Mouse (Mus musculus) thymus, adult 2 months (tissue): ENCODE data around the gene Olfr641. TPM values are rescaled to one million over a fixed set of nuclear protein-coding genes. Genes with fewer than 3 reads are reported as not detected.

Source experiments
- DNase-seq: peaks from one replicate; pipeline ENCODE4 v3.0.0; 2021
- H3K27ac ChIP-seq: fragments of 200-500 bp; 2 replicates; pipeline ENCODE4 v1.5.1; 2012; ENCODE audit warnings: low read length, control low read depth; ENCODE audit not compliant: control insufficient read depth, insufficient read depth
- H3K27me3 ChIP-seq: fragments of 200-500 bp; 2 replicates; pipeline ENCODE4 v1.6.1; 2012; ENCODE audit warnings: mild to moderate bottlenecking, low read length, moderate library complexity, mixed read lengths; ENCODE audit not compliant: control insufficient read depth, insufficient read depth
- H3K36me3 ChIP-seq: fragments of 200-500 bp; 2 replicates; pipeline ENCODE4 v1.6.1; 2012; ENCODE audit warnings: mild to moderate bottlenecking, low read length, moderate library complexity; ENCODE audit not compliant: control insufficient read depth, insufficient read depth
- H3K4me1 ChIP-seq: fragments of 200-500 bp; replicated peaks from 2 replicates; pipeline ENCODE4 v1.6.1; 2012; ENCODE audit warnings: low read length; ENCODE audit not compliant: control insufficient read depth, insufficient read depth
- H3K4me3 ChIP-seq: fragments of 200-500 bp; 2 replicates; pipeline ENCODE4 v1.5.1; 2012; ENCODE audit warnings: mild to moderate bottlenecking, low read length, control low read depth, moderate library complexity; ENCODE audit not compliant: control insufficient read depth, insufficient read depth
- CTCF ChIP-seq: fragments of 200-500 bp; IDR thresholded peaks from 2 replicates; pipeline ENCODE4 v1.5.1; 2012; ENCODE audit warnings: mild to moderate bottlenecking, control low read depth, low read length, moderate library complexity, borderline replicate concordance; ENCODE audit not compliant: control insufficient read depth, poor library complexity, insufficient read depth; ENCODE audit errors: extremely low read depth
- POLR2A ChIP-seq: fragments of 200-500 bp; IDR thresholded peaks from 2 replicates; pipeline ENCODE4 v1.6.1; 2012; ENCODE audit warnings: mild to moderate bottlenecking, low read length, control low read depth, moderate library complexity; ENCODE audit not compliant: control insufficient read depth, poor library complexity, insufficient read depth; ENCODE audit errors: extremely low read depth
- WGBS: fragments of 180-500 bp; shearing (Covaris S2); methylation state at CpG from one replicate; pipeline ENCODE4 v1.1.7; 2018; 5-methylcytosine and 5-hydroxymethylcytosine counted together
- polyA plus RNA-seq: library from polyadenylated mRNA; depleted of rRNA; stranded (reverse); fragments of >200 nt; gene quantifications from 2 replicates; pipeline ENCODE4 v1.2.3, GENCODE M21; 2012; rRNA removed

Olfr641 gene
- polyA plus RNA-seq: not detected in 2 replicates

DNA sequence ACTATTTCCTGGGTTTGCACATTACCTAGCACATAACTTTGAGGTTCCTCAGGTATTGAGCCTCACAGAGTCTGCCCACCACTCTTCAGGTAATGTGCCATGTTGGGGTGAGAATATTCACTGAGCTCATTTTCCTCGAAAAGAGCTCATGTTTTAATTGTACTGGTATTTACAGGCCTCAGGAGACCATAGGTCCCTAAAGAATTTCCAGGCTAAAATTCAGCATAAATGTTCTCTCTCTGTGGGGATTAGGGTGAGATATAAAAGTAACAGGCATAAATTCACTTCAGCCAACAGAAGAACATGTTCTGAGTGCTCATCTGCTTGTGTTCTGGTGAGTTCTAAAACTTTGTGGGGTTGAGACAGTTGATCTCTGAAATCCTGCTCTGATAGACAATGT, at the start of gene Olfr641:
Gene Olfr641 (plus strand): TSS at position 301 of the 400 bp plus-strand sequence.
- no peaks in the 10 kb centered on the region for H3K36me3 ChIP-seq
- TF ChIP-seq POLR2A: no peak
- TF ChIP-seq CTCF: no peak
- H3K4me1 ChIP-seq: no peaks in the 10 kb centered on the region
- no peak within 1 kb of the TSS for H3K4me3 ChIP-seq
- no peaks in the 10 kb centered on the region for H3K27me3 ChIP-seq
- WGBS: 89% methylated on average over 1 of the region's 1 CpGs
- H3K27ac ChIP-seq: no peak within 1 kb of the TSS
- DNase-seq: no peak

DNA sequence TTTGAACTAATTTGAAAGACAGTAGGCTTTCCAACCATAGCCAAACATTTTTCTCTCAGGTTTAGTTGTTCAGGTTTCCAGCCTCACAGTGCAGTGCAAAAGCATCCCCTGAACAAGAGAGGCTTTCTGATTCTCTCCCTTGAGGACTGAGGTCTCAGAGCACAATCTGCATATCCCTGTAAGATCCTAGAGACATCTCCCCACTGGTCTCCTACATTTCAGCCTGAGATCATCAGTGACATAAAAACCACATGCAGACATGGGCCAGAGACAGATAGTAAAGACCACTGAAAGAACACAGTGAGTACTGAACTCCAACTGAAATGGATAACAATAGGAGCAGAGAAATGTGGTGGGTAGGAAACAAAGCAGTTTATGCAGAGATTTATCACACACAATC, 36.8 kb upstream of the Olfr641 start, which contains the start of gene Olfr638:
Gene Olfr638 (plus strand): TSS at position 301 of the 400 bp plus-strand sequence.
- H3K4me3 ChIP-seq: no peak within 1 kb of the TSS
- no peak for DNase-seq
- no peak within 1 kb of the TSS for H3K27ac ChIP-seq
- H3K27me3 ChIP-seq: no peaks in the 10 kb centered on the region
- TF ChIP-seq CTCF: no peak
- no peak for TF ChIP-seq POLR2A
- no peaks in the 10 kb centered on the region for H3K4me1 ChIP-seq
- H3K36me3 ChIP-seq: no peaks in the 10 kb centered on the region

DNA sequence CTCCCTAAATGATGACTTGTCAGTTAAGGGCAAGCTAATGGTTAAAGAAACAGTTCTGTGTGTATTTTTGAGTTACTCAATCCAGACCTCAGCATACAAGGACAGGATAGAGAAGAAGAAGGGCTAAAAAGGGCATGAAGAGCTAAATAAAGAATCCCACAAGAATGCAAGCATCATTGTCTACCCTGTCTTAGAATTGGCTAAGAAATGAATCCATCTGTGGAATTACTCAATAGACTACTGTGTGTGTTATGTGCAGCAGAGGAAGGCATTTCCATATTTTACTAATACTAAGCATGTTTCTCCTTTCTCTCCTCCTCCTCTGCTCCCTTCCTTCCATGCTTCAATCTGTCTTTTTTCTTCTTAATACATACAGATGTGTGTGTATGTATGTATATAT, 36.1 kb upstream of the Olfr641 start:
- Histone ChIP-seq H3K27ac (no peak overlapping the region), H3K4me1 (no peaks in the 10 kb centered on the region), H3K36me3 (no peaks in the 10 kb centered on the region), H3K4me3 (no peak overlapping the region), H3K27me3 (no peaks in the 10 kb centered on the region)
- DNase-seq: no peak
- no peak for TF ChIP-seq CTCF
- TF ChIP-seq POLR2A: no peak

- Histone ChIP-seq H3K27ac (no peak within 1 kb of the TSS), H3K4me3 (no peak within 1 kb of the TSS), H3K4me1 (no peaks in the 10 kb centered on the region), H3K27me3 (no peaks in the 10 kb centered on the region), H3K36me3 (no peaks in the 10 kb centered on the region)
- DNase-seq: no peak
- TF ChIP-seq POLR2A (no peak), CTCF (no peak)
Measured at GRCm38 (mm10) chr7:104017203-104017602, 18.0 kb upstream of the Olfr641 start, which contains the start of gene Olfr639. Olfr639 (minus strand) TSS chr7:104017303.

GRCm38 (mm10) chr7:104018953-104019352, 16.3 kb upstream of the Olfr641 start:
- Histone ChIP-seq H3K27ac (no peak overlapping the region), H3K4me3 (no peak overlapping the region), H3K4me1 (no peaks in the 10 kb centered on the region), H3K36me3 (no peaks in the 10 kb centered on the region), H3K27me3 (no peaks in the 10 kb centered on the region)
- DNase-seq: no peak
- WGBS: 97% methylated on average over 1 of the region's 1 CpGs
- TF ChIP-seq POLR2A (no peak), CTCF (no peak)

- no peak overlapping the region for H3K27ac ChIP-seq
- 95% methylated on average over 6 of the region's 6 CpGs for WGBS
Measured at GRCm38 (mm10) chr7:104021651-104022050, 13.6 kb upstream of the Olfr641 start.

GRCm38 (mm10) chr7:104025473-104025872, 9.8 kb upstream of the Olfr641 start, which contains the start of gene Olfr640:
Olfr640 (minus strand) TSS chr7:104025573.
- Histone ChIP-seq H3K27me3 (no peaks in the 10 kb centered on the region), H3K4me3 (no peak within 1 kb of the TSS), H3K36me3 (no peaks in the 10 kb centered on the region), H3K4me1 (no peaks in the 10 kb centered on the region), H3K27ac (no peak within 1 kb of the TSS)
- no peak for DNase-seq
- no peak for TF ChIP-seq CTCF
- TF ChIP-seq POLR2A: no peak
- WGBS: 95% methylated on average over 6 of the region's 6 CpGs

More at GRCm38 (mm10) chr7:104021651-104022050, 13.6 kb upstream of the Olfr641 start:
- Histone ChIP-seq H3K4me3 (no peak overlapping the region), H3K4me1 (no peaks in the 10 kb centered on the region), H3K36me3 (no peaks in the 10 kb centered on the region), H3K27me3 (no peaks in the 10 kb centered on the region)
- TF ChIP-seq CTCF (no peak), POLR2A (no peak)
- DNase-seq: no peak
